Mouse (Mus musculus): ENCODE measurements around the gene Fgfbp1. TPM values are rescaled to one million over a fixed set of nuclear protein-coding genes. Genes with fewer than 3 reads are reported as not detected.

Fgfbp1 gene
- polyA plus RNA-seq (2017; shearing (Covaris generic)) = 1 to 10 TPM in 1 of 2 experiments, under 1 TPM in 1; 0.36 to 6.0 TPM

DNA sequence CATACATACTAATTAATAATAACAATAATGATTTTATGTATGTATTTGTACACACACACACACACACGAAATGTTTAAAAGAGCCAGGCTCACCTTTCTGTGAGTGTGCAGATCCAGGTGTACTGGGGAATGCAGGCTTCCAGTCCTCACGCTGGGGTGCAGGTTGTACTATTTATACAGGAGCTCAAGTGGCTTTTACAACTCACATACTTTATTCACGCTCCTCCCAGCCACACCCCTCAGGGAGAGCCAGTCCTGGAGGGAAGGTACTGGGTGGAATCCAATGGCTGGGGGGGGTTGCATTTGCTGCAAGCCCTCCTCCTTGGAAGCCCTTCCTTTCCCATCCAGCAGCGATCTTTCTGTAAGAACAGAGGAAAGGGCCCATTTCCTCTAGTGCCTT, at the start of gene Fgfbp1:
TSS of gene Fgfbp1 (minus strand) at position 160 of the 400 bp plus-strand sequence.

Other genes starting within 250 kb of the Fgfbp1 start
- under 1 TPM; 0.20 to 0.51 TPM for gene Bst1, start 162.9 kb downstream of the Fgfbp1 start, polyA plus RNA-seq (2017; shearing (Covaris generic))
- 10 to 100 TPM; 68.2 to 70.7 TPM for gene Fbxl5, start 160.1 kb downstream of the Fgfbp1 start, polyA plus RNA-seq (2017; shearing (Covaris generic))
- 10 to 100 TPM; 18.8 to 42.5 TPM for gene Cd38, start 113.2 kb downstream of the Fgfbp1 start, polyA plus RNA-seq (2017; shearing (Covaris generic))
- gene Gm7879, start 68.6 kb downstream of the Fgfbp1 start, polyA plus RNA-seq (2017; shearing (Covaris generic)) = under 1 TPM; 0.37 to 0.53 TPM
- 1 to 10 TPM; 1.8 to 4.4 TPM for gene Prom1, start 120.3 kb upstream of the Fgfbp1 start, polyA plus RNA-seq (2017; shearing (Covaris generic))
- 10 to 100 TPM; 73.6 to 91.7 TPM for gene Tapt1, start 244.8 kb upstream of the Fgfbp1 start, polyA plus RNA-seq (2017; shearing (Covaris generic))

Data from inflammation-experienced regulatory T-cells (primary cell).